Comparison of ENCODE assay signal across 8 mouse cellular contexts in the genomic region with DNA sequence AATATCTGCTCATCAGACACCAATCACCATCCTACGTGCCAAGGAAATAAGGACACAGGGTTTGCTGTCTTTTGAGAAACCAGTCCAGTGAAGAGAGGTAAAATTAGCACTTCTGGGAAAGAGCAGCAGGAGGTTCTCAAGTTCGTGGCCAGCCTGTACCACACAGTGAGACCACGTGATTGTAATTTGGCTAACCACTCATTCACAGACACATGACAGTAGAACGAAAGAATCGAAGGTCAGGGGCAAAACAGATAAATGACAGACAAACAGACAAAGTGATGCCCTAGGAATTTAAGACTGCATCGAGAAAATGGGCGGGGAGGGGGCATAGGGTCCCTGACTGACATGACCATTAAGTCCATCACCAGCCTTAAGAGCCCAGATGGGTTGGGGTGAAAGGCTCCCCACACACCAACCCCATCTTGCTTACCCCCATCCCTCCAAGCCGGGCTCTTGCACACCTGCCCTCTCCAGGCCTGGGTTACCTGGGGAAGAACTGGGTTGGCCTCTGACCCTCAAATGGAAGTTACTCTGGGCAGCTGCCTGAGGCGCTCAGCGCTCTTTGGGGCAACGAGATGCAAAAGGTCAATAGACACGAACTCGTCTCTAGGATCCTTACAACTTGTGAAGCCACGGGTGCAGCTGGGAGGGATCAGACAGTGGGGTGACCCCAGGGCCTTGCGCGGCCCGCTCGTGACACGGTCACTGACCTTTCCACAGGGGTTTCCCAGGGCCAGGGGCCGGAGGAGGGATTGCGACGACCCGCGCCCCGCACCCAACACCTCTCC. TPM values are rescaled to one million over a fixed set of nuclear protein-coding genes. Genes with fewer than 3 reads are reported as not detected.
A peak's percentile ranks its signal among the peaks of the same experiment; 100 is the strongest.
DNase-seq lines count a peak whose midpoint lies in the region; ATAC-seq and TF ChIP-seq lines count a peak whose summit lies in the region.

No protein-coding gene starts in this region.

- H3K36me3 ChIP-seq in kidney, adult 2 months (ENCODE audit: control insufficient read depth, insufficient read depth, low read length) = no peaks in the 10 kb centered on the region
- peaks cover 5% of the 10 kb centered on the region; the same call in 1 of the 2 replicates for H3K36me3 ChIP-seq in E14TG2a.4 (ENCODE audit: insufficient read depth, low read length)
- no peaks in the 10 kb centered on the region for H3K36me3 ChIP-seq in intestine, embryonic 14.5 days (ENCODE audit: control insufficient read depth, insufficient read depth, low read length)
- H3K36me3 ChIP-seq in neural tube, embryonic 12.5 days = no peaks in the 10 kb centered on the region

- TF ChIP-seq POLR2A in kidney, adult 2 months (IDR thresholded peaks at IDR 0.05; ENCODE audit: low read depth, low read length) = no peak

- H3K27me3 ChIP-seq in kidney, adult 2 months (replicated peaks; ENCODE audit: control insufficient read depth, insufficient read depth, low read length) = no peaks in the 10 kb centered on the region
- no peaks in the 10 kb centered on the region for H3K27me3 ChIP-seq in E14TG2a.4 (ENCODE audit: insufficient read depth, low read length)
- H3K27me3 ChIP-seq in intestine, embryonic 14.5 days (replicated peaks; ENCODE audit: control insufficient read depth, insufficient read depth, low read length) = no peaks in the 10 kb centered on the region
- H3K27me3 ChIP-seq in neural tube, embryonic 12.5 days (replicated peaks) = no peaks in the 10 kb centered on the region

- H3K9ac ChIP-seq in intestine, embryonic 14.5 days (ENCODE audit: low read length) = peak overlapping the region; percentile 89
- peak overlapping the region; percentile 73 for H3K9ac ChIP-seq in neural tube, embryonic 12.5 days

- H3K4me3 ChIP-seq in kidney, adult 2 months (ENCODE audit: insufficient read depth, low read depth, low read length) = peak overlapping the region; percentile 79
- peak overlapping the region; percentile 88 for H3K4me3 ChIP-seq in E14TG2a.4 (replicated peaks; ENCODE audit: low read length)
- H3K4me3 ChIP-seq in intestine, embryonic 14.5 days (ENCODE audit: low read depth, low read length) = peak overlapping the region; percentile 82
- peak overlapping the region; percentile 70 for H3K4me3 ChIP-seq in neural tube, embryonic 12.5 days

- TF ChIP-seq CTCF in kidney, adult 2 months (conservative IDR thresholded peaks at IDR 0.05; ENCODE audit: insufficient read depth, insufficient read length, low read depth, low read length) = no peak
- no peak for TF ChIP-seq CTCF in E14TG2a.4 (conservative IDR thresholded peaks at IDR 0.05; ENCODE audit: low read length)

- peak overlapping the region; percentile 90 for H3K4me2 ChIP-seq in intestine, embryonic 14.5 days (ENCODE audit: low read length)
- H3K4me2 ChIP-seq in neural tube, embryonic 12.5 days (replicated peaks) = peak overlapping the region; percentile 64

- DNase-seq in kidney, adult 2 months = peak; percentile 44
- DNase-seq in kidney, adult 11 months = no peak
- DNase-seq in intestine, embryonic 14.5 days (ENCODE audit: low spot score) = no peak
- no peak for DNase-seq in T-cell, adult 2 months (ENCODE audit: low spot score)
- DNase-seq in spleen, adult 12 weeks (ENCODE audit: low spot score) = no peak

- peak overlapping the region; percentile 87 for H3K27ac ChIP-seq in kidney, adult 2 months (ENCODE audit: insufficient read depth, low read depth, low read length)
- peak overlapping the region; percentile 93 for H3K27ac ChIP-seq in intestine, embryonic 14.5 days (ENCODE audit: low read depth)
- H3K27ac ChIP-seq in neural tube, embryonic 12.5 days = peak overlapping the region; percentile 55

- peaks cover 3% of the 10 kb centered on the region; the same call in 1 of the 2 replicates for H3K9me3 ChIP-seq in E14TG2a.4 (ENCODE audit: low read length)
- no peaks in the 10 kb centered on the region for H3K9me3 ChIP-seq in intestine, embryonic 14.5 days (ENCODE audit: control insufficient read depth, low read length)
- H3K9me3 ChIP-seq in neural tube, embryonic 12.5 days = 0 out of 2 replicates have a peak, but pooled peaks cover 3% of the 10 kb centered on the region

- 8% methylated on average over 25 of the region's 25 CpGs for WGBS in kidney, adult 2 months
- WGBS in intestine, embryonic 14.5 days = 11% methylated on average over 25 of the region's 25 CpGs
- WGBS in neural tube, embryonic 12.5 days = 13% methylated on average over 25 of the region's 25 CpGs

- 0 out of 2 replicates have a peak, but pooled peaks have one; percentile 1 for ATAC-seq in common myeloid progenitor, adult 5-6 weeks (replicated peaks; ENCODE audit: low read depth, poor library complexity, severe bottlenecking)
- ATAC-seq in intestine, embryonic 14.5 days (replicated peaks; ENCODE audit: low FRiP score, low TSS enrichment, low read depth) = 0 out of 2 replicates have a peak, but pooled peaks have one; percentile 20
- ATAC-seq in neural tube, embryonic 12.5 days (ENCODE audit: low FRiP score, low read depth) = peak; percentile 73

- peaks cover 5% of the 10 kb centered on the region; the same call in 1 of the 2 replicates for H3K4me1 ChIP-seq in kidney, adult 2 months (ENCODE audit: control insufficient read depth, insufficient read depth, low read length)
- H3K4me1 ChIP-seq in E14TG2a.4 (replicated peaks; ENCODE audit: low read depth, low read length) = peaks cover 55% of the 10 kb centered on the region
- H3K4me1 ChIP-seq in intestine, embryonic 14.5 days (replicated peaks; ENCODE audit: control insufficient read depth, insufficient read depth, low read length) = peaks cover 10% of the 10 kb centered on the region
- H3K4me1 ChIP-seq in neural tube, embryonic 12.5 days = 0 out of 2 replicates have a peak, but pooled peaks cover 4% of the 10 kb centered on the region

RNA-seq across cellular contexts. Expression of gene Afg1l, which starts 0.6 kb away (rescaled TPM):
- 14.9 and 21.7 TPM in 2 replicates for polyA plus RNA-seq in kidney, adult 2 months (2012; rRNA removed)
- total RNA-seq in common myeloid progenitor, adult 5-6 weeks (2017) = 4.9 and 5.5 TPM in 2 replicates
- polyA plus RNA-seq in intestine, embryonic 14.5 days (2014; fragmentation: Nextera tagmentation; extraction: Ambion mirVana) = 8.0 and 8.3 TPM in 2 replicates
- polyA plus RNA-seq in neural tube, embryonic 12.5 days (2016; fragmentation: Nextera tagmentation; extraction: Ambion mirVana) = 5.1 and 6.3 TPM in 2 replicates

RNA-seq across cellular contexts. Expression of gene Snx3, which starts 24.1 kb away (rescaled TPM):
- polyA plus RNA-seq in kidney, adult 2 months (2012; rRNA removed) = 348 and 430 TPM in 2 replicates
- total RNA-seq in common myeloid progenitor, adult 5-6 weeks (2017) = 94.6 and 119 TPM in 2 replicates
- polyA plus RNA-seq in intestine, embryonic 14.5 days (2014; fragmentation: Nextera tagmentation; extraction: Ambion mirVana) = 303 and 334 TPM in 2 replicates
- 221 and 226 TPM in 2 replicates for polyA plus RNA-seq in neural tube, embryonic 12.5 days (2016; fragmentation: Nextera tagmentation; extraction: Ambion mirVana)

Comparison
In these comparisons a context has a peak if more than half of its experiments do, and no peak if none do; other contexts are left out.
1. ATAC-seq: peak in every context shown above with its lines; median percentile 73 in neural tube, embryonic 12.5 days; 20 in intestine, embryonic 14.5 days; 1 in common myeloid progenitor, adult 5-6 weeks.